Mouse (Mus musculus): ENCODE results near the gene Slc38a7.

- TF ChIP-seq TAL1 (IDR thresholded peaks at IDR 0.05; ENCODE audit: low read length): no peak
- no peak for TF ChIP-seq GATA1 (IDR thresholded peaks at IDR 0.05; ENCODE audit: low read length)
Observed at GRCm38 (mm10) chr8:95845026-95845425, 8.3 kb downstream of the Slc38a7 start.

Data from erythroblast, embryonic 14.5 days (primary cell).